Mouse (Mus musculus) cerebellum, adult 2 months (tissue): ENCODE measurements around the gene Suds3. TPM values are rescaled to one million over a fixed set of nuclear protein-coding genes. Genes with fewer than 3 reads are reported as not detected.

Experiments
- DNase-seq, 2 experiments: peaks; one replicate each; pipeline ENCODE4 v3.0.0; 2021
- H3K27ac ChIP-seq: fragments of 200-500 bp; 2 replicates; pipeline ENCODE4 v1.5.1; 2012; ENCODE audit warnings: low read length, control low read depth, inconsistent platforms; ENCODE audit not compliant: insufficient read depth
- H3K27me3 ChIP-seq: fragments of 200-500 bp; 2 replicates; pipeline ENCODE4 v1.6.1; 2012; ENCODE audit warnings: inconsistent platforms, mild to moderate bottlenecking, low read length, moderate library complexity; ENCODE audit not compliant: control insufficient read depth, insufficient read depth
- H3K4me1 ChIP-seq: fragments of 200-500 bp; 2 replicates; pipeline ENCODE4 v1.6.1; 2011; ENCODE audit warnings: low read length; ENCODE audit not compliant: control insufficient read depth, insufficient read depth
- H3K4me3 ChIP-seq: fragments of 200-500 bp; replicated peaks from 2 replicates; pipeline ENCODE3; 2011; ENCODE audit warnings: mild to moderate bottlenecking, low read depth, low read length, control low read depth; ENCODE audit not compliant: insufficient read depth
- CTCF ChIP-seq: fragments of 200-500 bp; IDR thresholded peaks from 2 replicates; pipeline ENCODE4 v1.5.1; 2011; ENCODE audit warnings: low read depth, mild to moderate bottlenecking, control low read depth, low read length, moderate library complexity, borderline replicate concordance; ENCODE audit not compliant: insufficient read depth
- POLR2A ChIP-seq: fragments of 200-500 bp; IDR thresholded peaks from 2 replicates; pipeline ENCODE4 v1.6.1; 2011; ENCODE audit warnings: low read length, control low read depth, borderline replicate concordance; ENCODE audit not compliant: insufficient read depth
- WGBS: fragments of 180-500 bp; shearing (Covaris S2); methylation state at CpG from one replicate; pipeline ENCODE4 v1.1.7; 2018; 5-methylcytosine and 5-hydroxymethylcytosine counted together
- polyA plus RNA-seq: library from polyadenylated mRNA; depleted of rRNA; stranded (reverse); fragments of >200 nt; gene quantifications from 2 replicates; pipeline ENCODE4 v1.2.3, GENCODE M21; 2012

Gene Suds3
- polyA plus RNA-seq, 1 experiment, result 127 TPM

DNA sequence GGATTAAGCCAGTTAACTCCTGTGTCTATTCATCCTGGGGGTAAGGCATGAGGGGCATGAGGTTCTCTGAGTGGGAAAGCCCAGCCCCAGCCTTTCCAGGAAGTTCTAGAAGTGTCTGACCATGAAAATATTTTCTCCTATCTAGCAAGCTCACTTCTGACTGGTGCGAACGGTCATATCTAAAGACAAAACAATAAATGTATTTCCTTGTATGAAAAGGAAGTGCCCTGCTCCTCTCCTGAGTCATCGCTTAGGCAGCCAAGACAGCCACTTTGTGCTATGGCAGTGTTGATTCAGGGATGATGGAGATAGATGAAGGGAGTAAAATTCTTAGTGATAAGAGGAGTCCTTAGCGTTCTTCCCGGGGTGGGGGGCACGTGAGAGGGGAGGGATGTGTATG is 7.2 kb upstream of the Suds3 start:
- TF ChIP-seq CTCF (no peak), POLR2A (no peak)
- H3K4me1 ChIP-seq, result peaks cover 2% of the 10 kb centered on the region; the same call in 1 of the 2 replicates
- WGBS, result 91% methylated on average over 6 of the region's 6 CpGs
- no peak overlapping the region for H3K4me3 ChIP-seq
- no peak for DNase-seq
- H3K27ac ChIP-seq, result no peak overlapping the region
- no peaks in the 10 kb centered on the region for H3K27me3 ChIP-seq

DNA sequence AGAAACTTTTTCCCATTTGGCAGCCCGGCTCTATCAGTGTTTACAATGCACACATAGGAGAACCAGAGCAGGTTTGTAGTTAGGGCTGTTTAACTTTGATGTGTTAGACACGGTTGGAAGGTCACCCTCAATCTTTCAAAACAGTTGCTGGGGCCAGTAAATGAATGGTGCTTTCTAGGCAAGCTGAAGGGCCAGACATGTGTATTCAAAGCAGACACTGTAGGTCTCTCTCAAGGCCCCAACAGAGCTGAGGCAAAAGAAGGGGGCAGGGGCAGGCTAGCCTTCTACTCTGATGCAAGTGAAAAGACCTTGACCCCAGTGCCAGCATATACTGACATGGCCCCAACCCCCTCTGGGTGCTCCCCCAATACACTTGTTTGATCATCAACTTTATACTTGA is 5.7 kb upstream of the Suds3 start:
- WGBS, result 20% methylated on average over 2 of the region's 2 CpGs
- Histone ChIP-seq H3K27ac (no peak overlapping the region), H3K4me1 (peaks cover 2% of the 10 kb centered on the region; the same call in 1 of the 2 replicates), H3K4me3 (peak overlapping the region; percentile 4), H3K27me3 (no peaks in the 10 kb centered on the region)
- no peak for TF ChIP-seq CTCF
- TF ChIP-seq POLR2A, result no peak
- no peak for DNase-seq

DNA sequence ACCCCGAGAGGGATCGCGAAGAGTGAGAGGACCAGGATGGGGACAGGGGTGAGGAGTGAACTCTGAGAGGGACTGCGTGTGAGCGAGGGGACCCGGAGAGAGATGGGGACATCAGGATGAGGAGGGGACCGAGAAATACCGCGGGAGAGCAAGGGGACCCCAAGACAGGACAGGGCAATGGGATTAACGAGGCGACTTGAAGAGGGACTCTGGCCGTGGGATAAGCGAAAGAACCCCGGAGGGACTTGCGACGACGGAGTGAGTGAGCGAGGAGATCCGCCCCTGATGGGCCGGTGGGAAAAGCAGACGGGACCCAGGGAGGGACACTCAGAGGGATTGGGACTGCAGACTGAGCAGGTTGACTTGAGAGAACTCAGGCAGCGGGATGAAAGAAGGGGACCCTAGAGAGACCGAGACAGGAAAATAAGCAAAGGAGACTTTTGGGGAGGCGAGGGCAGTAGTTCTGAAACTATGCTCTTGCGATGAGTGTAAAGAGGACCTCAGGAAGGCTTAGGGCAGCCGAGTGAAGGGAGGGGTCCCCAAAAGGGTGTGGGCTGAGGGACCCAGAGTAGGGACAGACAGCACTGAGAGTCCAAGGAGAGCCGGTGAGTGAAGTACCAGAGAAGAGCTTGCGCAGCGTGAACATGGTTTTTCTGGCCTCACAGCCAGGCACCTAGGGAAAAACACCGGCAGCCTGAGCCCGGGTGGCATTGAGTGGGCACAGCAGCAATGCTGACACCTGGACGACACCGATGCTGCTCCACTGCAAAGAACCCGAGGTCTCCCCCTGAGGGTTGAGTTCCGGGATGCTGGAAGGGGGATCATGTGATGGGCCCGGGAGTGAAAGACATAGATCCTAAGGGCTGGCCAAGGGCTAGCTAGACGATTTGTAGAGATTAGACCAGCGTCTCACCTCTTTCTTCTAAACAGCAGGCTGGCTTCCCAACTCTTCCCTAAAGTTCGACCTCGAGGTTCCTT is 4.9 kb upstream of the Suds3 start:
- H3K4me1 ChIP-seq, result peaks cover 2% of the 10 kb centered on the region; the same call in 1 of the 2 replicates
- under 1% methylated on average over 40 of the region's 40 CpGs for WGBS
- no peaks in the 10 kb centered on the region for H3K27me3 ChIP-seq
- DNase-seq, result peak in 1 of 2 experiments; percentile 41
- peak overlapping the region; percentile 9 for H3K27ac ChIP-seq
- H3K4me3 ChIP-seq, result peak overlapping the region; percentile 96
- TF ChIP-seq POLR2A, result no peak
- TF ChIP-seq CTCF, result no peak

DNA sequence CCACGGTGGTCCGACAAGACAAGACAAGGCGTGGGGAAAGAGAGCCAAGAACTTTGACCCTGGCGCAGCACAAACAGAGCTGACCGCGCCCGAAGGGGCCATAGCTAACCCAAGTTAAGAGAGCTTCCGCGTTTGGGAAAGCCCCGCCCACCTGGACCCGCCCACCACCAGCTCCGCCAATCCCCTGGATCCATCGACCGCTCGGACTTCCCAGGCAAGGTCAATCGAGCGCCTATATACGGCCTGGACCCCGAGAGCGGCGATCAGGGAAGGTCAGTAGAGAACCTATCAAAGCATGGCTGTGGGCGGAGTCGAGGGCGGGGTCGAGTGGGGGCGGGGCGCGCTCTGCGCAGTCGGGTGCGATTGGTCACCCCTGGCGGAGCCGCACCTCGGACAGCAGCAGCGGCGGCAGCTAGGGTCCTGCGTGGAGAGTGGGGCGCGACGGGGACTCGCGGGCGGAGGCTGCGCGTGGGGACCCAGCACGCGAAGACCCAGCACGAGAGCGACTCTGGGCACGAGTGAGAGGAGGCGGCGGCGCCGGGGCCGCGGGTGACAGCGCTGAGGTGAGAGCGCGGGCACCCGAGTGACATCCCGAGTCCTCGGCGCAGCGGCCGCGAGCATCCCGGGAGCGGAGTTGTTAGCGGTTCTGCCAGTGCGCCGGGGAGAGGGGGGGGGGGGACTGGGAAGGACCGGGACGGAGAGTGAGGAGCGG is 4.0 kb upstream of the Suds3 start, which contains the start of gene Taok3:
Gene Taok3 (plus strand): TSS at position 353 of the 712 bp plus-strand sequence.
- H3K27me3 ChIP-seq, result no peaks in the 10 kb centered on the region
- peak within 1 kb of the TSS; percentile 9 for H3K27ac ChIP-seq
- peak; percentile 99 for DNase-seq
- peak; percentile 58 for TF ChIP-seq POLR2A
- TF ChIP-seq CTCF, result no peak
- WGBS, result under 1% methylated on average over 74 of the region's 74 CpGs
- peaks cover 2% of the 10 kb centered on the region; the same call in 1 of the 2 replicates for H3K4me1 ChIP-seq
- peak within 1 kb of the TSS; percentile 96 for H3K4me3 ChIP-seq

DNA sequence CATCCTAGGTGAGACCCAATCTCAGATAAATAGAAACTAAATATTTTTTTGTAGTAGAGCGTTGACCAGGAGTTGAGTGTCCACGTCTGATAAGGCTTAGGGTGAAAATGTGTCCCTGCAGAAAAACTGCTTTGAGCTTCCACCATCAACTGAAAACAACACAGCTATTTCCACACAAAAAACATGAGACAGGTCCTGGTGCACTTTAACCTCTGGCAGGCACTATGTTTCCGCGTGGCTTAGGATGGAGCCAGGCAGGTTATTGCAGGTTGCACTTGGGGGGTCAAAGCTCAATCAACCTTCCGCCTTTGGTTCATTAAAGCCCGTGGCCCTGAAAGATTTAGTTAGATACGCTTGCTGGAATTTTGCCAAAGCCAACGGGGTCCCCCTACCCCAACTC is 2.9 kb upstream of the Suds3 start:
- H3K4me1 ChIP-seq, result peaks cover 2% of the 10 kb centered on the region; the same call in 1 of the 2 replicates
- TF ChIP-seq POLR2A, result no peak
- no peak for TF ChIP-seq CTCF
- no peak overlapping the region for H3K27ac ChIP-seq
- no peak for DNase-seq
- 37% methylated on average over 8 of the region's 8 CpGs for WGBS
- H3K27me3 ChIP-seq, result no peaks in the 10 kb centered on the region
- H3K4me3 ChIP-seq, result no peak overlapping the region

DNA sequence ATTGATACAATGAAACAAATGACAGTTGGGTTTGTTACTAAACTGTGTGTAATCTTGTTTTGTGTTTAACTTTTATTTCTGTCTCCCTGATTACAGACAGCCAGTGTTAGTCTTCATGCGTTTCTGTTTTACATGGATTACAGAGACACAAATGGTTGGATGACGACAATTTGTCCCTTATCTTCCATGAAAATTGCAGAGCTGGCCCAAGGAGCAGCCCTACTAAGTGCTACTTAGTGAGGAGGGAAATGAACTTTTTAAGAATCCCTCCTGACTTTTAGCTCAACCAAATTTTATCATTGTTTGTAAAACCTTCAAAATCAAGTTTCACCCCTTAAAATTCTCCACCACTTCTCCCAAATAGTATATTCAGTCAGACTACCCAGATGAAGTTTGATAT is 2.3 kb upstream of the Suds3 start:
- TF ChIP-seq POLR2A (no peak), CTCF (no peak)
- H3K27me3 ChIP-seq, result no peaks in the 10 kb centered on the region
- no peak overlapping the region for H3K4me3 ChIP-seq
- 90% methylated on average over 2 of the region's 2 CpGs for whole genome bisulfite sequencing
- H3K4me1 ChIP-seq, result peaks cover 2% of the 10 kb centered on the region; the same call in 1 of the 2 replicates
- H3K27ac ChIP-seq, result no peak overlapping the region
- DNase-seq, result no peak

DNA sequence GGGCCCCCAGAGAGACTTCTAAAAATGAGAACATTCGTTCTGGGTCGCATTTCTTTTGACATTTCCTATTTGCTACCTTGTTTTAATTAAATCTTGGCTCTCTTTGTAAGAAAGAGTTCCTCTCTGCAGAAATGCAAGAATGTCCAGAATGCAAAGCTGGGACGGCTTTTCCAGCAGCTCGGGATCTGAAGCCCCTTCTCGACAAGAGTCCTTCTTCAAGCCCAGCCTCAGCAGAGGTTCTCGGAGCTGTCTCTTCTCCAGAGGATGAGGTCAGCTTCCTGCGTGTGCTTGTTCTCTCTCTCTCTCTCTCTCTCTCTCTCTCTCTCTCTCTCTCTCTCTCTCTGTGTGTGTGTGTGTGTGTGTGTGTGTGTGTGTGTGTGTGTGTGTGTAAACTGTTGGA is 1.8 kb upstream of the Suds3 start:
- no peaks in the 10 kb centered on the region for H3K27me3 ChIP-seq
- DNase-seq, result no peak
- H3K27ac ChIP-seq, result no peak overlapping the region
- H3K4me3 ChIP-seq, result no peak overlapping the region
- H3K4me1 ChIP-seq, result peaks cover 2% of the 10 kb centered on the region; the same call in 1 of the 2 replicates
- WGBS, result 68% methylated on average over 7 of the region's 7 CpGs
- no peak for TF ChIP-seq POLR2A

DNA sequence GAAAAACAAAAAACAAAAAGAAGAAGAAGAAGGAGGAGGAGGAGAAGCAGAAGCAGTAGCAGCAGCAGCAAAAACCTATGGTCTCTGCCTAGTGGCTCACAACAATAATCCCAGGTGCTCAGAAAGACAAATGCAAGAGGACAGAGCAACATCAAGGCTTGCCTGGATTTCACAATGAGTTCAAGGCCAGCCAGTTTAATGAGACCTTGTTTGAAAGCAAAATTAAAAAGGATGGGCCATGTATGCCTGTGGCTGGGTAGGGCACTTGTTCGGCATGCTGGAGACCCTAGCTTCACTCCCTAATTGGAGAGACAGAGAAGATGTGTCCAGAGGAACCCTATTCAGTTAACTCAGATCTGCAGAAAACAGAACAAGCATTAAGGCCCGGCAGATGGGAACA is 1.3 kb upstream of the Suds3 start:
- H3K4me3 ChIP-seq, result no peak overlapping the region
- DNase-seq, result no peak
- TF ChIP-seq CTCF, result no peak
- TF ChIP-seq POLR2A, result no peak
- H3K27me3 ChIP-seq, result no peaks in the 10 kb centered on the region
- H3K27ac ChIP-seq, result no peak overlapping the region
- WGBS, result 85% methylated on average over 2 of the region's 2 CpGs
- 0 out of 2 replicates have a peak, but pooled peaks cover 2% of the 10 kb centered on the region for H3K4me1 ChIP-seq
